Mouse (Mus musculus) urinary bladder, postnatal 14 days (tissue): Measurements from ENCODE around the gene Dennd2c.

Experiments
- DNase-seq: peaks from one replicate; pipeline ENCODE4 v3.0.0; 2021; ENCODE audit warnings: low spot score

Dennd2c gene

GRCm38 (mm10) chr3:103112216-103112615 is 9.8 kb downstream of the Dennd2c start:
- DNase-seq, result no peak

GRCm38 (mm10) chr3:103123636-103124035 is 21.2 kb downstream of the Dennd2c start:
- no peak for DNase-seq

GRCm38 (mm10) chr3:103126138-103126537 is 23.7 kb downstream of the Dennd2c start:
- no peak for DNase-seq

GRCm38 (mm10) chr3:103127177-103127576 is 24.8 kb downstream of the Dennd2c start:
- no peak for DNase-seq

GRCm38 (mm10) chr3:103127721-103128120 is 25.3 kb downstream of the Dennd2c start:
- DNase-seq, result no peak

GRCm38 (mm10) chr3:103128251-103128650 is 25.8 kb downstream of the Dennd2c start:
- no peak for DNase-seq

- DNase-seq, result no peak
These were observed 27.2 kb downstream of the Dennd2c start for GRCm38 (mm10) chr3:103129367-103130159.

- peak; percentile 14 for DNase-seq
These were observed 27.9 kb downstream of the Dennd2c start for GRCm38 (mm10) chr3:103130236-103130751.

GRCm38 (mm10) chr3:103133098-103133497 is 30.7 kb downstream of the Dennd2c start:
- no peak for DNase-seq

GRCm38 (mm10) chr3:103136414-103137077 is 34.1 kb downstream of the Dennd2c start:
- no peak for DNase-seq

GRCm38 (mm10) chr3:103139047-103139446 is 36.6 kb downstream of the Dennd2c start:
- no peak for DNase-seq

- peak; percentile 68 for DNase-seq
These were observed 37.9 kb downstream of the Dennd2c start for GRCm38 (mm10) chr3:103140095-103140838.

- no peak for DNase-seq
These were observed 38.9 kb downstream of the Dennd2c start for GRCm38 (mm10) chr3:103141287-103141686.

- no peak for DNase-seq
These were observed 40.0 kb downstream of the Dennd2c start for GRCm38 (mm10) chr3:103142366-103142765.

GRCm38 (mm10) chr3:103145336-103145735 is 42.9 kb downstream of the Dennd2c start:
- DNase-seq, result no peak

GRCm38 (mm10) chr3:103145791-103146190 is 43.4 kb downstream of the Dennd2c start:
- DNase-seq, result no peak

GRCm38 (mm10) chr3:103146330-103147166 is 44.1 kb downstream of the Dennd2c start:
- peak; percentile 46 for DNase-seq

- DNase-seq, result no peak
These were observed 45.4 kb downstream of the Dennd2c start for GRCm38 (mm10) chr3:103147775-103148174.

GRCm38 (mm10) chr3:103148941-103149340 is 46.5 kb downstream of the Dennd2c start:
- DNase-seq, result no peak

- DNase-seq, result no peak
These were observed 51.4 kb downstream of the Dennd2c start for GRCm38 (mm10) chr3:103153761-103154160.

- no peak for DNase-seq
These were observed 57.0 kb downstream of the Dennd2c start for GRCm38 (mm10) chr3:103159232-103159900.
